Mouse (Mus musculus) midbrain, embryonic 15.5 days (tissue): ENCODE data around the gene Gm21693. TPM values are rescaled to one million over a fixed set of nuclear protein-coding genes. Genes with fewer than 3 reads are reported as not detected.
"Not testable (repeated sequence)": the region's sequence is repeated elsewhere in the genome, so short reads cannot be mapped to it uniquely, and the experiment has no call there.

Source experiments
- ATAC-seq: fragments of 200-750 bp; cut with Nextera tagmentation; replicated peaks from 2 replicates; pipeline ENCODE4 v1.8.0; 2017; ENCODE audit warnings: moderate TSS enrichment
- H3K27ac ChIP-seq: fragments of 300-500 bp; sonication (generic); 2 replicates; pipeline ENCODE4 v1.5.1; 2015; ENCODE audit warnings: mild to moderate bottlenecking, inconsistent platforms
- H3K27me3 ChIP-seq: fragments of 300-500 bp; sonication (generic); replicated peaks from 2 replicates; pipeline ENCODE4 v1.6.1; 2015; ENCODE audit warnings: inconsistent platforms
- H3K36me3 ChIP-seq: fragments of 300-500 bp; sonication (generic); replicated peaks from 2 replicates; pipeline ENCODE4 v1.6.1; 2015; ENCODE audit warnings: inconsistent platforms
- H3K4me1 ChIP-seq: fragments of 300-500 bp; sonication (generic); 2 replicates; pipeline ENCODE4 v1.6.1; 2015; ENCODE audit warnings: inconsistent platforms
- H3K4me2 ChIP-seq: fragments of 300-500 bp; sonication (generic); 2 replicates; pipeline ENCODE4 v1.6.1; 2015; ENCODE audit warnings: inconsistent platforms, mild to moderate bottlenecking, moderate library complexity
- H3K4me3 ChIP-seq: fragments of 300-500 bp; sonication (generic); 2 replicates; pipeline ENCODE4 v1.5.1; 2015; ENCODE audit warnings: mild to moderate bottlenecking, inconsistent platforms
- H3K9ac ChIP-seq: fragments of 300-500 bp; sonication (generic); 2 replicates; pipeline ENCODE4 v1.6.1; 2015; ENCODE audit warnings: mild to moderate bottlenecking, inconsistent platforms
- H3K9me3 ChIP-seq: fragments of 300-500 bp; sonication (generic); 2 replicates; pipeline ENCODE4 v1.6.1; 2016; ENCODE audit warnings: inconsistent platforms
- WGBS: fragments of 180-500 bp; shearing (Covaris S2); methylation state at CpG from one replicate; pipeline ENCODE4 v1.1.7; 2015; ENCODE audit warnings: mixed read lengths; 5-methylcytosine and 5-hydroxymethylcytosine counted together
- polyA plus RNA-seq: library from polyadenylated mRNA; unstranded; fragments of >200 nt; fragmentation: Nextera tagmentation; extraction: Ambion mirVana; gene quantifications from 2 replicates; pipeline ENCODE4 v1.2.1, GENCODE M21; 2015

Gm21693 gene
- polyA plus RNA-seq, result not detected in 2 replicates

DNA sequence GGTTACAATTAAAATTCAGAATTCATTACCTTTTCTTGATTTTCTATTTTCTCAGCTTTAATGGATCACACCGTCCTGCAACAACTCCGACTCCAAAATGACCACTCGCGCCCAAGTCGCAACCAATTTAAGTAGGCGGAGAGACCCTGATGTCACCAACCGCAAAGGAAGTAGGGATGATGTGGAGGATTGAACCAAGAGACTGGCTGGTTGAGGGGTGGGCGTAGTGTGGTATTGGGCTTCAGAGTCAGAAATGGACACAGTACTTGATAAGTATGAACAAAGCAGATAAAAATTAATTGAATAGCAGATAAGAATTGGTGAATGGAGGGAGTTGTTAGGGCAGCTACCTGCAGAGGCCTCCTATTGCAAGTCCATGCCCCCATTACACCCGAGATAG, at the start of gene Gm21693:
TSS of gene Gm21693 (minus strand) at position 101 of the 400 bp plus-strand sequence.
- H3K4me3 ChIP-seq, ATAC-seq, H3K4me2 ChIP-seq, H3K9me3 ChIP-seq, H3K27ac ChIP-seq, H3K9ac ChIP-seq, H3K4me1 ChIP-seq, H3K27me3 ChIP-seq, H3K36me3 ChIP-seq: not testable (repeated sequence)
- WGBS, result no CpG with 5 or more reads among the region's 9 CpGs

GRCm38 (mm10) chrY:3340661-3341060, 4.5 kb downstream of the Gm21693 start:
- H3K9ac ChIP-seq, H3K4me3 ChIP-seq, H3K36me3 ChIP-seq, H3K9me3 ChIP-seq, H3K4me2 ChIP-seq, H3K4me1 ChIP-seq, ATAC-seq, H3K27ac ChIP-seq, H3K27me3 ChIP-seq: not testable (repeated sequence)
- WGBS, result 100% methylated on average over 1 of the region's 11 CpGs

DNA sequence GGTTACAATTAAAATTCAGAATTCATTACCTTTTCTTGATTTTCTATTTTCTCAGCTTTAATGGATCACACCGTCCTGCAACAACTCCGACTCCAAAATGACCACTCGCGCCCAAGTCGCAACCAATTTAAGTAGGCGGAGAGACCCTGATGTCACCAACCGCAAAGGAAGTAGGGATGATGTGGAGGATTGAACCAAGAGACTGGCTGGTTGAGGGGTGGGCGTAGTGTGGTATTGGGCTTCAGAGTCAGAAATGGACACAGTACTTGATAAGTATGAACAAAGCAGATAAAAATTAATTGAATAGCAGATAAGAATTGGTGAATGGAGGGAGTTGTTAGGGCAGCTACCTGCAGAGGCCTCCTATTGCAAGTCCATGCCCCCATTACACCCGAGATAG, 38.8 kb downstream of the Gm21693 start, which contains the start of gene Gm21677:
TSS of gene Gm21677 (minus strand) at position 101 of the 400 bp plus-strand sequence.
- H3K9me3 ChIP-seq, H3K4me2 ChIP-seq, H3K27ac ChIP-seq, H3K9ac ChIP-seq, H3K4me3 ChIP-seq, H3K27me3 ChIP-seq, H3K36me3 ChIP-seq, ATAC-seq, H3K4me1 ChIP-seq: not testable (repeated sequence)
- no CpG with 5 or more reads among the region's 9 CpGs for WGBS

Other genes starting within 250 kb of the Gm21693 start
- not detected in 2 replicates for gene Gm21677, start 38.9 kb downstream of the Gm21693 start, polyA plus RNA-seq
- not detected in 2 replicates for gene Gm21704, start 64.8 kb upstream of the Gm21693 start, polyA plus RNA-seq
- not detected in 2 replicates for gene Gm21708, start 64.8 kb upstream of the Gm21693 start, polyA plus RNA-seq